Mouse (Mus musculus): ENCODE data around the gene Rad54l. TPM values are rescaled to one million over a fixed set of nuclear protein-coding genes. Genes with fewer than 3 reads are reported as not detected.

Gene Rad54l
- polyA plus RNA-seq, 1 experiment from 2014 or later: 46.5 TPM

- no peak for ATAC-seq (ENCODE audit: low FRiP score, low read depth)
- Histone ChIP-seq H3K9me3 (no peaks in the 10 kb centered on the region), H3K4me2 (replicated peaks) (peak overlapping the region; percentile 95), H3K27me3 (no peaks in the 10 kb centered on the region), H3K27ac (replicated peaks) (peak overlapping the region; percentile 98; the same call in 1 of the 2 replicates), H3K36me3 (peaks cover 26% of the 10 kb centered on the region), H3K9ac (replicated peaks) (peak overlapping the region; percentile 94), H3K4me1 (peaks cover 29% of the 10 kb centered on the region), H3K4me3 (peak overlapping the region; percentile 74)
- 67% methylated on average over 3 of the region's 3 CpGs for WGBS
These were observed 46.0 kb downstream of the Rad54l start for GRCm38 (mm10) chr4:116077240-116078095.

GRCm38 (mm10) chr4:116076369-116077231 is 46.9 kb downstream of the Rad54l start:
- Histone ChIP-seq H3K9me3 (no peaks in the 10 kb centered on the region), H3K4me1 (peaks cover 29% of the 10 kb centered on the region), H3K4me3 (peak overlapping the region; percentile 74), H3K36me3 (peaks cover 25% of the 10 kb centered on the region), H3K4me2 (replicated peaks) (peak overlapping the region; percentile 95), H3K27me3 (no peaks in the 10 kb centered on the region), H3K27ac (replicated peaks) (peak overlapping the region; percentile 98), H3K9ac (replicated peaks) (peak overlapping the region; percentile 94)
- 2% methylated on average over 37 of the region's 37 CpGs for WGBS
- peak; percentile 17 for ATAC-seq (ENCODE audit: low FRiP score, low read depth)

GRCm38 (mm10) chr4:116075631-116076368 is 47.7 kb downstream of the Rad54l start:
- Histone ChIP-seq H3K4me3 (peak overlapping the region; percentile 74), H3K9me3 (no peaks in the 10 kb centered on the region), H3K9ac (replicated peaks) (peak overlapping the region; percentile 94), H3K4me2 (replicated peaks) (peak overlapping the region; percentile 95), H3K36me3 (peaks cover 17% of the 10 kb centered on the region), H3K27me3 (no peaks in the 10 kb centered on the region), H3K4me1 (peaks cover 29% of the 10 kb centered on the region), H3K27ac (replicated peaks) (peak overlapping the region; percentile 98)
- ATAC-seq (ENCODE audit: low FRiP score, low read depth): peak; percentile 80
- WGBS: under 1% methylated on average over 61 of the region's 77 CpGs

GRCm38 (mm10) chr4:116074861-116075620 is 48.4 kb downstream of the Rad54l start, which contains the start of the genes Uqcrh and Lrrc41:
TSS of gene Uqcrh (minus strand) at chr4:116075071.
TSS of gene Lrrc41 (plus strand) at chr4:116075269.
- Histone ChIP-seq H3K4me1 (peaks cover 29% of the 10 kb centered on the region), H3K36me3 (peaks cover 14% of the 10 kb centered on the region), H3K4me3 (peak within 1 kb of the TSS; percentile 74), H3K27me3 (no peaks in the 10 kb centered on the region), H3K27ac (replicated peaks) (peak within 1 kb of the TSS; percentile 98), H3K9ac (replicated peaks) (peak within 1 kb of the TSS; percentile 94), H3K9me3 (no peaks in the 10 kb centered on the region), H3K4me2 (replicated peaks) (peak within 1 kb of the TSS; percentile 95)
- peak; percentile 93 for ATAC-seq (ENCODE audit: low FRiP score, low read depth)
- under 1% methylated on average over 55 of the region's 55 CpGs for WGBS

GRCm38 (mm10) chr4:116074145-116074675 is 49.3 kb downstream of the Rad54l start:
- H3K27ac ChIP-seq (replicated peaks): no peak overlapping the region
- H3K4me3 ChIP-seq: peak overlapping the region; percentile 74
- ATAC-seq (ENCODE audit: low FRiP score, low read depth): no peak
- H3K27me3 ChIP-seq: no peaks in the 10 kb centered on the region
- peak overlapping the region; percentile 95 for H3K4me2 ChIP-seq (replicated peaks)
- no peaks in the 10 kb centered on the region for H3K9me3 ChIP-seq
- peak overlapping the region; percentile 94 for H3K9ac ChIP-seq (replicated peaks)
- H3K36me3 ChIP-seq: peaks cover 14% of the 10 kb centered on the region
- 3% methylated on average over 8 of the region's 8 CpGs for WGBS
- peaks cover 29% of the 10 kb centered on the region for H3K4me1 ChIP-seq

GRCm38 (mm10) chr4:116073146-116073545 is 50.3 kb downstream of the Rad54l start:
- no peaks in the 10 kb centered on the region for H3K9me3 ChIP-seq
- H3K9ac ChIP-seq (replicated peaks): no peak overlapping the region; the same call in 1 of the 2 replicates
- no peaks in the 10 kb centered on the region for H3K27me3 ChIP-seq
- H3K36me3 ChIP-seq: peaks cover 22% of the 10 kb centered on the region
- WGBS: 59% methylated on average over 4 of the region's 4 CpGs
- no peak overlapping the region for H3K27ac ChIP-seq (replicated peaks)
- peaks cover 29% of the 10 kb centered on the region for H3K4me1 ChIP-seq
- H3K4me2 ChIP-seq (replicated peaks): peak overlapping the region; percentile 26; the same call in 1 of the 2 replicates
- no peak for ATAC-seq (ENCODE audit: low FRiP score, low read depth)
- H3K4me3 ChIP-seq: no peak overlapping the region

GRCm38 (mm10) chr4:116070116-116070515 is 53.4 kb downstream of the Rad54l start:
- 93% methylated on average over 6 of the region's 6 CpGs for WGBS

GRCm38 (mm10) chr4:116063855-116064254 is 59.6 kb downstream of the Rad54l start:
- Histone ChIP-seq H3K4me3 (no peak overlapping the region), H3K36me3 (peaks cover 32% of the 10 kb centered on the region), H3K27me3 (no peaks in the 10 kb centered on the region), H3K4me2 (replicated peaks) (no peak overlapping the region), H3K9ac (replicated peaks) (no peak overlapping the region), H3K4me1 (no peaks in the 10 kb centered on the region), H3K9me3 (no peaks in the 10 kb centered on the region), H3K27ac (replicated peaks) (no peak overlapping the region)
- WGBS: 56% methylated on average over 1 of the region's 1 CpGs
- ATAC-seq (ENCODE audit: low FRiP score, low read depth): no peak

More at GRCm38 (mm10) chr4:116070116-116070515, 53.4 kb downstream of the Rad54l start:
- H3K9me3 ChIP-seq: no peaks in the 10 kb centered on the region
- no peak overlapping the region for H3K4me3 ChIP-seq
- H3K27me3 ChIP-seq: no peaks in the 10 kb centered on the region
- H3K9ac ChIP-seq (replicated peaks): no peak overlapping the region
- no peak overlapping the region for H3K27ac ChIP-seq (replicated peaks)
- H3K4me2 ChIP-seq (replicated peaks): no peak overlapping the region
- H3K4me1 ChIP-seq: peaks cover 16% of the 10 kb centered on the region
- H3K36me3 ChIP-seq: peaks cover 44% of the 10 kb centered on the region
- ATAC-seq (ENCODE audit: low FRiP score, low read depth): no peak

- no peak overlapping the region for H3K9ac ChIP-seq (replicated peaks)
- no peaks in the 10 kb centered on the region for H3K27me3 ChIP-seq
- 74% methylated on average over 5 of the region's 5 CpGs for WGBS
- no peaks in the 10 kb centered on the region for H3K9me3 ChIP-seq
- no peak overlapping the region for H3K27ac ChIP-seq (replicated peaks)
- no peaks in the 10 kb centered on the region; the same call in 1 of the 2 replicates for H3K4me1 ChIP-seq
- no peak overlapping the region for H3K4me2 ChIP-seq (replicated peaks)
- no peaks in the 10 kb centered on the region for H3K36me3 ChIP-seq
- ATAC-seq (ENCODE audit: low FRiP score, low read depth): no peak; the same call in 1 of the 2 replicates
- no peak overlapping the region for H3K4me3 ChIP-seq
These were observed 64.3 kb downstream of the Rad54l start for GRCm38 (mm10) chr4:116059012-116059726.

GRCm38 (mm10) chr4:116057559-116057958 is 65.9 kb downstream of the Rad54l start:
- Histone ChIP-seq H3K4me1 (peaks cover 6% of the 10 kb centered on the region), H3K9me3 (no peaks in the 10 kb centered on the region), H3K4me2 (replicated peaks) (no peak overlapping the region), H3K27ac (replicated peaks) (no peak overlapping the region), H3K9ac (replicated peaks) (no peak overlapping the region), H3K27me3 (no peaks in the 10 kb centered on the region), H3K36me3 (no peaks in the 10 kb centered on the region), H3K4me3 (no peak overlapping the region)
- WGBS: 3% methylated on average over 1 of the region's 1 CpGs
- ATAC-seq (ENCODE audit: low FRiP score, low read depth): no peak

All from midbrain, embryonic 12.5 days (tissue).